Mouse (Mus musculus): ENCODE data around the gene Ngrn.

DNA sequence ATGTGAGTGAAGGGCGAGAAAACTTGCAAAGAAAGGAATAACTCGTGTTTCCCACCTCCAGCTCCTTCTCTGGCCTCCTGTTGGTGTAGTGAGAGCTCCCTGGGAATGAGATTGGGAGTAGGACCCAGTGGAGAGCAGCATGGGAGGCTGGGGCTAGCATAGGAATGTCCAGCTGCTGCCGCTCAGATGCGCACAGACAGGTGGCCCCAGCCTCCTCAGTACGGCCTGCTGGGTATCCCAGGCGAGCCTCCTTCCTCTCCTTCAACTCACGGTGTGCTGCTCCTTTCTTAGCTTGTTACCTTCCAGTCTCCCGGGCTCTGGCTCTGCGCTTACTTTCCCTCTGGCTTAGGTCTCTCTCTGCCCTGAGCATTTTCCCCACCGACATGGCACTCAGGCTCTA lies 19.0 kb downstream of the Ngrn start:
- no peak for TF ChIP-seq EP300 (IDR thresholded peaks at IDR 0.05)
- no peak for TF ChIP-seq CTCF (IDR thresholded peaks at IDR 0.05)

Data from lung, postnatal 0 days (tissue).